Comparison of ENCODE assay signal across 14 mouse cellular contexts in genomic region chr2:148687971-148688370, GRCm38 (mm10).
"Had no signal": no experiment of that assay in that cellular context is flagged by ENCODE, and none has a peak within 500 bp of the region (broad histone marks: within the 10 kb centered on the region; RNA-seq: fewer than 3 reads in every experiment).

No protein-coding gene starts in this region.

- ATAC-seq: hindbrain, embryonic 16.5 days; inflammation-experienced regulatory T-cells, adult 6 months had no signal

- H3K9ac ChIP-seq: hindbrain, embryonic 12.5 days; limb, embryonic 12.5 days; lung, embryonic 15.5 days; midbrain, embryonic 12.5 days; neural tube, embryonic 15.5 days had no signal

- H3K4me3 ChIP-seq: hindbrain, embryonic 12.5 days; limb, embryonic 12.5 days; lung, embryonic 15.5 days; midbrain, embryonic 12.5 days; myocyte; neural tube, embryonic 15.5 days had no signal

- H3K4me1 ChIP-seq: hindbrain, embryonic 12.5 days; limb, embryonic 12.5 days; lung, embryonic 15.5 days had no signal

- DNase-seq: liver; lung, postnatal 14 days; right cerebral cortex, adult 18-20 months; spleen, adult 18-20 months; thymus, adult 2 months; thymus, postnatal 36 days had no signal

- H3K27me3 ChIP-seq: hindbrain, embryonic 12.5 days; limb, embryonic 12.5 days; lung, embryonic 15.5 days; midbrain, embryonic 12.5 days; neural tube, embryonic 15.5 days had no signal

- H3K27ac ChIP-seq: hindbrain, embryonic 12.5 days; limb, embryonic 12.5 days; lung, embryonic 15.5 days; midbrain, embryonic 12.5 days; neural tube, embryonic 15.5 days had no signal

- H3K4me2 ChIP-seq: hindbrain, embryonic 12.5 days; limb, embryonic 12.5 days; lung, embryonic 15.5 days; midbrain, embryonic 12.5 days; neural tube, embryonic 15.5 days had no signal

- H3K9me3 ChIP-seq: hindbrain, embryonic 12.5 days; limb, embryonic 12.5 days; lung, embryonic 15.5 days; midbrain, embryonic 12.5 days; neural tube, embryonic 15.5 days had no signal
